Mouse (Mus musculus): ENCODE results near the gene Hdac4. TPM values are rescaled to one million over a fixed set of nuclear protein-coding genes. Genes with fewer than 3 reads are reported as not detected.
A peak's percentile ranks its signal among the peaks of the same experiment; 100 is the strongest.

The Hdac4 gene
- 18.6 and 23.9 TPM in 2 replicates for polyA plus RNA-seq (2014; fragmentation: Nextera tagmentation; extraction: Ambion mirVana)

- H3K9ac ChIP-seq (replicated peaks; ENCODE audit: low read length) = no peak within 1 kb of the TSS
- 75% methylated on average over 13 of the region's 13 CpGs for WGBS
- H3K27ac ChIP-seq (replicated peaks; ENCODE audit: low read depth, low read length) = no peak within 1 kb of the TSS
- no peak within 1 kb of the TSS for H3K4me2 ChIP-seq (ENCODE audit: low read depth, low read length)
- no peaks in the 10 kb centered on the region for H3K4me1 ChIP-seq (ENCODE audit: control insufficient read depth, insufficient read depth, low read length)
- no peaks in the 10 kb centered on the region for H3K36me3 ChIP-seq (replicated peaks; ENCODE audit: control insufficient read depth, insufficient read depth, low read depth, low read length)
- no peak within 1 kb of the TSS for H3K4me3 ChIP-seq (ENCODE audit: low read depth, low read length)
- DNase-seq (ENCODE audit: low spot score) (no peak), ATAC-seq (replicated peaks; ENCODE audit: insufficient number of reproducible peaks, low FRiP score, low TSS enrichment, low read depth) (no peak)
- H3K9me3 ChIP-seq (replicated peaks; ENCODE audit: control insufficient read depth, low read length) = no peaks in the 10 kb centered on the region
- H3K27me3 ChIP-seq (ENCODE audit: control insufficient read depth, insufficient read depth, low read length) = no peaks in the 10 kb centered on the region
These were observed at the start of gene Hdac4 for GRCm38 (mm10) chr1:92195360-92196149. TSS of gene Hdac4 (minus strand) at chr1:92195699.

DNA sequence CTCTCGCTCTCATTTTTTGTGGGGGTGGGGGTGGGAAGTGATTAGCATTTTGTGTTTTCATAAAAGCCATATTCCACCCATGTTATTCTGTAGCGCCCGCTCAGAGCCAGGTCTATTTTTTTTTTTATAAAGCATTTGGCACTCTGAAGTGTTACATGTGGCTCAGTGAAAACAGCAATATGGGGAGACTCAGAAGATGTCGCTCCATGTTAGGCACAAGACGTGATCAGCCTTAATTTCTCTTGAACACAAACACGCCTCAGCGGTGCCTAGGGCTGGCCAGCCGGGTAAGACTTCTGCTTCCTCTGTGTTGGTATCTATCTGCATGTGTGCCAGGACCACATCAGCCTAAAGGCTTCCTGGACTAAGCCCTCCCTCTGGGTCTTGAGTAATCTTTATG lies 48.0 kb upstream of the Hdac4 start:
- Histone ChIP-seq H3K9me3 (replicated peaks; ENCODE audit: control insufficient read depth, low read length) (no peaks in the 10 kb centered on the region), H3K27me3 (ENCODE audit: control insufficient read depth, insufficient read depth, low read length) (no peaks in the 10 kb centered on the region), H3K4me1 (ENCODE audit: control insufficient read depth, insufficient read depth, low read length) (no peaks in the 10 kb centered on the region), H3K4me2 (ENCODE audit: low read depth, low read length) (no peak overlapping the region), H3K27ac (replicated peaks; ENCODE audit: low read depth, low read length) (no peak overlapping the region), H3K9ac (replicated peaks; ENCODE audit: low read length) (no peak overlapping the region), H3K4me3 (ENCODE audit: low read depth, low read length) (no peak overlapping the region), H3K36me3 (replicated peaks; ENCODE audit: control insufficient read depth, insufficient read depth, low read depth, low read length) (no peaks in the 10 kb centered on the region)
- 86% methylated on average over 8 of the region's 8 CpGs for WGBS
- ATAC-seq (replicated peaks; ENCODE audit: insufficient number of reproducible peaks, low FRiP score, low TSS enrichment, low read depth) (no peak), DNase-seq (ENCODE audit: low spot score) (no peak)

- H3K27ac ChIP-seq (replicated peaks; ENCODE audit: low read depth, low read length) = no peak overlapping the region
- no peak overlapping the region for H3K4me3 ChIP-seq (ENCODE audit: low read depth, low read length)
- H3K4me1 ChIP-seq (ENCODE audit: control insufficient read depth, insufficient read depth, low read length) = no peaks in the 10 kb centered on the region
- WGBS = 88% methylated on average over 4 of the region's 4 CpGs
- no peak for DNase-seq (ENCODE audit: low spot score)
- H3K36me3 ChIP-seq (replicated peaks; ENCODE audit: control insufficient read depth, insufficient read depth, low read depth, low read length) = no peaks in the 10 kb centered on the region
- ATAC-seq (replicated peaks; ENCODE audit: insufficient number of reproducible peaks, low FRiP score, low TSS enrichment, low read depth) = no peak
- no peak overlapping the region for H3K9ac ChIP-seq (replicated peaks; ENCODE audit: low read length)
- H3K27me3 ChIP-seq (ENCODE audit: control insufficient read depth, insufficient read depth, low read length) = no peaks in the 10 kb centered on the region
- no peak overlapping the region for H3K4me2 ChIP-seq (ENCODE audit: low read depth, low read length)
- H3K9me3 ChIP-seq (replicated peaks; ENCODE audit: control insufficient read depth, low read length) = no peaks in the 10 kb centered on the region
These were observed 44.6 kb upstream of the Hdac4 start for GRCm38 (mm10) chr1:92240072-92240471.

DNA sequence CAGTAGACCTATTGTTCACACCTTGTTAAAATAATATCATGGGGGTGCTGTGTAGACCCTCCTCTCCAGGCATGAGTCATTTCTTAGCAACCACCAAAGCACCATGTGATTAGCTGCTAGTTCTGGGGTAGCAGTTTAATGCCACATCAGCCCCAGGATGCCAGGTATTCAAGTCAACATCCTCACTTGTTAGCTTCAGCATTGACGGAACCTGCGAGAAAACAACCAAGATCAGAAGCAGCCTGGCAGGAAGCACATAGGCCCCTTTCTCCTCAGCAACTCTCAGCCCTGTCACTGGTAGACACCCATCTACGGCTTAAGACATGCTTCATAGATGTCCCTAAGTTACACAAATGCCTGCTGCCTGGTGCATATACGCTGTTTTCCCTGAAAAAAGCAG lies 40.1 kb upstream of the Hdac4 start:
- Histone ChIP-seq H3K4me1 (ENCODE audit: control insufficient read depth, insufficient read depth, low read length) (no peaks in the 10 kb centered on the region), H3K27ac (replicated peaks; ENCODE audit: low read depth, low read length) (no peak overlapping the region), H3K4me3 (ENCODE audit: low read depth, low read length) (no peak overlapping the region), H3K9me3 (replicated peaks; ENCODE audit: control insufficient read depth, low read length) (no peaks in the 10 kb centered on the region), H3K27me3 (ENCODE audit: control insufficient read depth, insufficient read depth, low read length) (no peaks in the 10 kb centered on the region), H3K4me2 (ENCODE audit: low read depth, low read length) (no peak overlapping the region), H3K36me3 (replicated peaks; ENCODE audit: control insufficient read depth, insufficient read depth, low read depth, low read length) (no peaks in the 10 kb centered on the region), H3K9ac (replicated peaks; ENCODE audit: low read length) (no peak overlapping the region)
- no peak for DNase-seq (ENCODE audit: low spot score)
- no peak for ATAC-seq (replicated peaks; ENCODE audit: insufficient number of reproducible peaks, low FRiP score, low TSS enrichment, low read depth)
- 93% methylated on average over 4 of the region's 4 CpGs for WGBS

GRCm38 (mm10) chr1:92225297-92225696 lies 29.8 kb upstream of the Hdac4 start:
- Histone ChIP-seq H3K9ac (replicated peaks; ENCODE audit: low read length) (no peak overlapping the region), H3K36me3 (replicated peaks; ENCODE audit: control insufficient read depth, insufficient read depth, low read depth, low read length) (no peaks in the 10 kb centered on the region), H3K9me3 (replicated peaks; ENCODE audit: control insufficient read depth, low read length) (no peaks in the 10 kb centered on the region), H3K4me2 (ENCODE audit: low read depth, low read length) (no peak overlapping the region), H3K4me1 (ENCODE audit: control insufficient read depth, insufficient read depth, low read length) (no peaks in the 10 kb centered on the region), H3K4me3 (ENCODE audit: low read depth, low read length) (no peak overlapping the region), H3K27ac (replicated peaks; ENCODE audit: low read depth, low read length) (no peak overlapping the region), H3K27me3 (ENCODE audit: control insufficient read depth, insufficient read depth, low read length) (no peaks in the 10 kb centered on the region)
- no peak for DNase-seq (ENCODE audit: low spot score)
- no peak for ATAC-seq (replicated peaks; ENCODE audit: insufficient number of reproducible peaks, low FRiP score, low TSS enrichment, low read depth)
- 69% methylated on average over 2 of the region's 2 CpGs for WGBS

- peak; percentile 27 for DNase-seq (ENCODE audit: low spot score)
- Histone ChIP-seq H3K36me3 (replicated peaks; ENCODE audit: control insufficient read depth, insufficient read depth, low read depth, low read length) (no peaks in the 10 kb centered on the region), H3K9me3 (replicated peaks; ENCODE audit: control insufficient read depth, low read length) (no peaks in the 10 kb centered on the region), H3K4me3 (ENCODE audit: low read depth, low read length) (no peak overlapping the region), H3K27me3 (ENCODE audit: control insufficient read depth, insufficient read depth, low read length) (no peaks in the 10 kb centered on the region), H3K27ac (replicated peaks; ENCODE audit: low read depth, low read length) (no peak overlapping the region), H3K9ac (replicated peaks; ENCODE audit: low read length) (no peak overlapping the region; the same call in 1 of the 2 replicates), H3K4me2 (ENCODE audit: low read depth, low read length) (no peak overlapping the region), H3K4me1 (ENCODE audit: control insufficient read depth, insufficient read depth, low read length) (no peaks in the 10 kb centered on the region)
- 23% methylated on average over 17 of the region's 17 CpGs for WGBS
- ATAC-seq (replicated peaks; ENCODE audit: insufficient number of reproducible peaks, low FRiP score, low TSS enrichment, low read depth) = peak; percentile 64
These were observed 28.7 kb upstream of the Hdac4 start for GRCm38 (mm10) chr1:92223956-92224891.

DNA sequence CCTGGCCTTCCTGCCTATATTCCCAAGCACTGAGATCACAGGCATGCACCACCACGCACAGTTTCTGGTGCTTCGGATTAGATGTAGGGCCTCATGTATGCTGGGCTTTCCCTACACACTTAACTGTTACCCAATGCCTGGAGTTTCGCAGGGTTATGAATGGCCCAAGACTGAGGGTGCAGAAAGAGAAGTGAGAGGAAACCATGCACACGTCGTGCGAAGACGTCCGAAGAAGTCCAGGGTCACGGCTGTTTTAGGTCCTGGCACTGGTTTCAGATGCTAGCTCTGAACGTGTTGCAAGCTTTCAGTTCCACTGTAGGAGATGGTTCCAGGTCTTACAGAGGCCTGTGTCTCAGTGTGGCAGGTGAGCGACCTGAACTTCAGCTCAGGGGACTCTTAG lies 21.2 kb upstream of the Hdac4 start:
- Histone ChIP-seq H3K9me3 (replicated peaks; ENCODE audit: control insufficient read depth, low read length) (no peaks in the 10 kb centered on the region), H3K4me1 (ENCODE audit: control insufficient read depth, insufficient read depth, low read length) (no peaks in the 10 kb centered on the region; the same call in 1 of the 2 replicates), H3K27ac (replicated peaks; ENCODE audit: low read depth, low read length) (no peak overlapping the region), H3K36me3 (replicated peaks; ENCODE audit: control insufficient read depth, insufficient read depth, low read depth, low read length) (no peaks in the 10 kb centered on the region), H3K4me3 (ENCODE audit: low read depth, low read length) (no peak overlapping the region), H3K4me2 (ENCODE audit: low read depth, low read length) (no peak overlapping the region), H3K27me3 (ENCODE audit: control insufficient read depth, insufficient read depth, low read length) (no peaks in the 10 kb centered on the region), H3K9ac (replicated peaks; ENCODE audit: low read length) (no peak overlapping the region)
- no peak for ATAC-seq (replicated peaks; ENCODE audit: insufficient number of reproducible peaks, low FRiP score, low TSS enrichment, low read depth)
- 80% methylated on average over 11 of the region's 11 CpGs for WGBS
- no peak for DNase-seq (ENCODE audit: low spot score)

Measured in embryonic facial prominence, embryonic 11.5 days (tissue).